Mouse (Mus musculus) E14TG2a.4 (cell line): ENCODE results near the gene Haus2.

Source experiments
- CTCF ChIP-seq: conservative IDR thresholded peaks from 2 replicates; pipeline ENCODE4 v1.5.1; 2014; ENCODE audit warnings: low read length
- NANOG ChIP-seq: IDR thresholded peaks from 2 replicates; pipeline ENCODE4 v1.6.1; 2014; ENCODE audit warnings: borderline replicate concordance, low read length, mixed read lengths
- POU5F1 ChIP-seq: IDR thresholded peaks from 2 replicates; pipeline ENCODE4 v1.6.1; 2014; ENCODE audit warnings: low read length, borderline replicate concordance

- no peak for TF ChIP-seq CTCF
- no peak for TF ChIP-seq POU5F1
- no peak for TF ChIP-seq NANOG
These were observed 43.7 kb downstream of the Haus2 start for GRCm38 (mm10) chr2:120652925-120653284.
